Mouse (Mus musculus): ENCODE results near the gene Tes. TPM values are rescaled to one million over a fixed set of nuclear protein-coding genes. Genes with fewer than 3 reads are reported as not detected.
"Not testable (repeated sequence)": the region's sequence is repeated elsewhere in the genome, so short reads cannot be mapped to it uniquely, and the experiment has no call there.

Tes gene
- polyA plus RNA-seq, 1 experiment from 2014 or later, result 10.2 TPM

DNA sequence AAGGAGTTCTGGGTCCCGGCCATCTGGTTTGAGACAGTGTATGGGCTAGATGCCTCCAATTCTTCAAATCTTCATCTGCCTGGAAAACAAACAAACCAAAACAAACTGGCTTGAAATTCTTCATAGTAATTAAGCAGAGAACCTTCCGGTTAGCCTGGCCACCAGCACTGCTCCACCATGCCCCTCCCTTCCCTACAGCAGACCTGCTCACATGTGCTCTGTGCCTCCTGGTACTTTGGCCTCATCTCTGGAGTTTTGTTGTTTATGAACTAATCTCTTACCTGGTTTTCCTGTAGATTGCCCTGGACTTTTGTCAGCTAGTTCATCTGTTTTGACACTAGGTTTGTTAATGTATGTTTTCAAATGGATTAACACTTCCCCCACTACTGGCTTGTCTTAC, 5.4 kb upstream of the Tes start:
- 76% methylated on average over 2 of the region's 2 CpGs for WGBS
- 0 out of 2 replicates have a peak, but pooled peaks cover under 1% of the 10 kb centered on the region for H3K4me1 ChIP-seq (replicated peaks)
- no peaks in the 10 kb centered on the region for H3K9me3 ChIP-seq (replicated peaks)
- H3K27me3 ChIP-seq (replicated peaks), result peaks cover 57% of the 10 kb centered on the region
- H3K36me3 ChIP-seq, result no peaks in the 10 kb centered on the region
- H3K27ac ChIP-seq (ENCODE audit: poor library complexity, severe bottlenecking), result no peak overlapping the region
- ATAC-seq (ENCODE audit: insufficient number of reproducible peaks, low FRiP score), result no peak
- H3K4me3 ChIP-seq, result no peak overlapping the region
- H3K9ac ChIP-seq, result no peak overlapping the region
- no peak overlapping the region for H3K4me2 ChIP-seq

DNA sequence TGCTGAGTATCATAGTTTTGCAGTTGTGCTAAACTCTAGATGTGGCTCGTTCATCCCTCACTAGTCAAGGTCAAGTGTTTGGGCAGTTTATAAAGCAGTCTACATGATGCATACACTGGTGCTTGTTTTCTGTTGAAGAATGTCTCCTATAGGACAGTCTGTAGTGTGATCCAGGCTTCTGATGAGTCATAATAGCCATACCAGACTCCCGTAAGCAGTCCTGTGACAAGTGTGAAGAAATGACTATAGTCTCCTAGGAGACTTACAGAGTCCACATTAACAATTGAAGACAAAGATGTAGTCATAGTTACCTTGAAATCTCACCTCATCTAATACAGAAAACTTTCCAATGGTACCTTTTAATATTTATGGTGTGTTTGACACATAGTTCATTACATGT, 4.8 kb upstream of the Tes start:
- Histone ChIP-seq H3K36me3 (no peaks in the 10 kb centered on the region), H3K4me3 (no peak overlapping the region), H3K9ac (no peak overlapping the region), H3K4me1 (replicated peaks) (peaks cover 6% of the 10 kb centered on the region; the same call in 1 of the 2 replicates), H3K27me3 (replicated peaks) (peaks cover 63% of the 10 kb centered on the region), H3K9me3 (replicated peaks) (no peaks in the 10 kb centered on the region), H3K27ac (ENCODE audit: poor library complexity, severe bottlenecking) (no peak overlapping the region), H3K4me2 (no peak overlapping the region)
- 77% methylated on average over 2 of the region's 2 CpGs for WGBS
- no peak for ATAC-seq (ENCODE audit: insufficient number of reproducible peaks, low FRiP score)

GRCm38 (mm10) chr6:17061826-17062225, 3.1 kb upstream of the Tes start:
- not testable (repeated sequence) for H3K4me3 ChIP-seq; H3K9ac ChIP-seq; H3K9me3 ChIP-seq (replicated peaks); H3K27ac ChIP-seq (ENCODE audit: poor library complexity, severe bottlenecking); H3K36me3 ChIP-seq; ATAC-seq (ENCODE audit: insufficient number of reproducible peaks, low FRiP score); H3K4me2 ChIP-seq
- H3K27me3 ChIP-seq (replicated peaks), result peaks cover 70% of the 10 kb centered on the region
- 73% methylated on average over 4 of the region's 4 CpGs for WGBS
- peaks cover 11% of the 10 kb centered on the region for H3K4me1 ChIP-seq (replicated peaks)

GRCm38 (mm10) chr6:17062366-17062765, 2.6 kb upstream of the Tes start:
- peaks cover 70% of the 10 kb centered on the region for H3K27me3 ChIP-seq (replicated peaks)
- 78% methylated on average over 6 of the region's 6 CpGs for WGBS
- no peak overlapping the region for H3K4me3 ChIP-seq

DNA sequence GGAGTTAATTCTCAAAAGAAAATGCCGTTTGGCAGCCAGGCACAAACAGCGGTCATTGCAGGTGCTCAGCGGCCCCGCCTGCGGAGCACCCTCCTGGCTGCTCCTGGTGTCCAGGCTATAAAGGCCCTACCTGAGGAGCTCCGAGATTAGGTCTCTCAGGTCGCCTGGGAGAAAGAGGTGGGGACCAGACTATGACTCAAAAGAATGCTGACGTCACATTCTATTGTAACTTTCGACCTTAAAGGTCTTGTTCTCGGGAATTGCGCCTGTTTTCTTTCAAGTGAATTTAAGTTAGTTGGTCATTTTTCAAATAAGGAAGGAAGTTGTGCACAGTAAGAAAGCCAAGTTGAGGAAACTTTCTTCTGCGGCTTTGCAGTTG, 831 bp downstream of the Tes start:
- Histone ChIP-seq H3K36me3 (no peaks in the 10 kb centered on the region), H3K4me2 (peak overlapping the region; percentile 98), H3K27me3 (replicated peaks) (peaks cover 77% of the 10 kb centered on the region), H3K4me3 (peak overlapping the region; percentile 61), H3K9me3 (replicated peaks) (no peaks in the 10 kb centered on the region), H3K27ac (ENCODE audit: poor library complexity, severe bottlenecking) (no peak overlapping the region), H3K4me1 (replicated peaks) (peaks cover 11% of the 10 kb centered on the region), H3K9ac (no peak overlapping the region; the same call in 1 of the 2 replicates)
- ATAC-seq (ENCODE audit: insufficient number of reproducible peaks, low FRiP score), result peak; percentile 48; the same call in 1 of the 2 replicates
- WGBS, result 3% methylated on average over 12 of the region's 12 CpGs

More at GRCm38 (mm10) chr6:17062366-17062765, 2.6 kb upstream of the Tes start:
- Histone ChIP-seq H3K4me1 (replicated peaks) (peaks cover 11% of the 10 kb centered on the region), H3K9me3 (replicated peaks) (no peaks in the 10 kb centered on the region), H3K27ac (ENCODE audit: poor library complexity, severe bottlenecking) (no peak overlapping the region), H3K4me2 (no peak overlapping the region), H3K9ac (no peak overlapping the region), H3K36me3 (no peaks in the 10 kb centered on the region)
- no peak for ATAC-seq (ENCODE audit: insufficient number of reproducible peaks, low FRiP score)

DNA sequence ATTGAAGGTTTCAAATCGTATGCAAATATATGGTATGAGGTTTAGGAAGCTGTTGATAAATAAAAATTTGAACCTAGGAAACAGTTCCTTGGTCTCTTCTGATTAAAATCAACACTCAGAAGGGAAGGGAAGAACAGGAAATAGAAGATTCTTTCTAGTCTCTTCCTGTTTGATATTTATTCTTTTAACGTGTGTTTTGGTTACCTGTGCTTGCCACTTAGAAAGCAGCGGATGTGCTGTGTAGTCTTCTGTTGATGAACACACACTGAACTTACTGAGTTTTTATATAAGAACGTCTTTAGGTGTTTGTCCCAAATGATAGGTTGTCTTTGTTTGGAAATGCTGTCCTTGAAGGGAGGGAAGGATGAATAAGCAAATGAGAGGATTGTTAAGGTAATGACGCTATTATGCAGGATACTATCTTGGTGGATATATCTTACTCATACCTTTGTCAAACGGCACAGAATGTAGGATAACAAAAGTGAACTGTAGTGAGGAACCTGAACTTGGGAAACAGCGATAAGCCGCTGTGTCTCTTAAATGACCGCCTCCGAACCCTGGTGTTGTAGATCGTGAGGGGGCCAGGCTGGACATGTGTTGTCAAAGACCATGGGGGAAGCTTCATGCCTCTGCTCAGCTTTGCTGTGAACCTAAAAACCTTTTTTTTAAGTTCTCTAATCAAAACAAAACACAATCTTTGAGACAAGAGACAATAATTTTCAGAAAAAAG, 1.4 kb downstream of the Tes start:
- peaks cover 76% of the 10 kb centered on the region for H3K27me3 ChIP-seq (replicated peaks)
- ATAC-seq (ENCODE audit: insufficient number of reproducible peaks, low FRiP score), result no peak
- no peak overlapping the region for H3K27ac ChIP-seq (ENCODE audit: poor library complexity, severe bottlenecking)
- H3K9me3 ChIP-seq (replicated peaks), result no peaks in the 10 kb centered on the region
- no peak overlapping the region for H3K4me3 ChIP-seq
- no peaks in the 10 kb centered on the region for H3K36me3 ChIP-seq
- peaks cover 11% of the 10 kb centered on the region for H3K4me1 ChIP-seq (replicated peaks)
- H3K9ac ChIP-seq, result no peak overlapping the region
- 42% methylated on average over 11 of the region's 11 CpGs for WGBS
- peak overlapping the region; percentile 98; the same call in 1 of the 2 replicates for H3K4me2 ChIP-seq

GRCm38 (mm10) chr6:17071899-17072298, 7.0 kb downstream of the Tes start:
- Histone ChIP-seq H3K4me3 (no peak overlapping the region), H3K9me3 (replicated peaks) (no peaks in the 10 kb centered on the region), H3K9ac (no peak overlapping the region), H3K27ac (ENCODE audit: poor library complexity, severe bottlenecking) (no peak overlapping the region), H3K4me2 (no peak overlapping the region), H3K4me1 (replicated peaks) (no peaks in the 10 kb centered on the region), H3K27me3 (replicated peaks) (peaks cover 87% of the 10 kb centered on the region), H3K36me3 (no peaks in the 10 kb centered on the region)
- WGBS, result 80% methylated on average over 3 of the region's 3 CpGs
- ATAC-seq (ENCODE audit: insufficient number of reproducible peaks, low FRiP score), result no peak

- Histone ChIP-seq H3K27ac (ENCODE audit: poor library complexity, severe bottlenecking) (no peak overlapping the region), H3K27me3 (replicated peaks) (peaks cover 87% of the 10 kb centered on the region), H3K9ac (no peak overlapping the region), H3K4me3 (no peak overlapping the region), H3K36me3 (no peaks in the 10 kb centered on the region), H3K4me1 (replicated peaks) (peaks cover 2% of the 10 kb centered on the region; the same call in 1 of the 2 replicates), H3K9me3 (replicated peaks) (no peaks in the 10 kb centered on the region), H3K4me2 (no peak overlapping the region)
- no peak for ATAC-seq (ENCODE audit: insufficient number of reproducible peaks, low FRiP score)
- 85% methylated on average over 5 of the region's 5 CpGs for WGBS
Measured at GRCm38 (mm10) chr6:17072338-17072737, 7.4 kb downstream of the Tes start.

- H3K9me3 ChIP-seq (replicated peaks), result no peaks in the 10 kb centered on the region
- H3K4me3 ChIP-seq, result no peak overlapping the region
- H3K36me3 ChIP-seq, result no peaks in the 10 kb centered on the region
- 71% methylated on average over 7 of the region's 7 CpGs for WGBS
- ATAC-seq (ENCODE audit: insufficient number of reproducible peaks, low FRiP score), result no peak
- peaks cover 83% of the 10 kb centered on the region for H3K27me3 ChIP-seq (replicated peaks)
- no peak overlapping the region for H3K4me2 ChIP-seq
- H3K9ac ChIP-seq, result no peak overlapping the region
- H3K27ac ChIP-seq (ENCODE audit: poor library complexity, severe bottlenecking), result no peak overlapping the region
- H3K4me1 ChIP-seq (replicated peaks), result peaks cover 8% of the 10 kb centered on the region
Measured at GRCm38 (mm10) chr6:17072763-17073484, 8.0 kb downstream of the Tes start.

DNA sequence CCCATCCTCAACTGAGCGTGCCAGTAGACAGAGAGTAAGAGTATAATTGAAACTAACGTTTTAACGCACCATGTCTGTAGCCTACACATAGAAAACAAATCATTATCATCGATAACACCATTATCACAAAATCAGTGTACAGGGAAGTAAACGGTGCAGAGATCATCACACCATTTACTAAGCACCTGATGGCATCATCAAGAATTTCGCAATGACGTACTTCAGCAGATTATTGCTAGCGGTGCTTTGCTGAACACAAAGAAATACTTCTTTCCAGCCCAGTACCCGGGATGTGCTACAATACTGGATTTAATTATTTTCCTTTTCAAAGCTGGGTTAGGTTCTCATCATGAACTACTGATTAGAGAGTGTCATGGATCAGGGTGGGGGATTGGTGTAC, 12.3 kb downstream of the Tes start:
- H3K27me3 ChIP-seq (replicated peaks), result peaks cover 62% of the 10 kb centered on the region
- ATAC-seq (ENCODE audit: insufficient number of reproducible peaks, low FRiP score), result no peak
- 80% methylated on average over 9 of the region's 9 CpGs for WGBS

GRCm38 (mm10) chr6:17077720-17078119, 12.8 kb downstream of the Tes start:
- 32% methylated on average over 3 of the region's 3 CpGs for WGBS
- Histone ChIP-seq H3K36me3 (no peaks in the 10 kb centered on the region), H3K9me3 (replicated peaks) (no peaks in the 10 kb centered on the region), H3K27me3 (replicated peaks) (peaks cover 58% of the 10 kb centered on the region), H3K4me3 (no peak overlapping the region), H3K4me1 (replicated peaks) (peaks cover 14% of the 10 kb centered on the region), H3K9ac (no peak overlapping the region), H3K4me2 (no peak overlapping the region), H3K27ac (ENCODE audit: poor library complexity, severe bottlenecking) (no peak overlapping the region)
- ATAC-seq (ENCODE audit: insufficient number of reproducible peaks, low FRiP score), result no peak

More for the DNA sequence above, 12.3 kb downstream of the Tes start:
- peaks cover 14% of the 10 kb centered on the region for H3K4me1 ChIP-seq (replicated peaks)
- no peaks in the 10 kb centered on the region for H3K9me3 ChIP-seq (replicated peaks)
- H3K9ac ChIP-seq, result no peak overlapping the region
- H3K4me2 ChIP-seq, result no peak overlapping the region
- no peaks in the 10 kb centered on the region for H3K36me3 ChIP-seq
- H3K4me3 ChIP-seq, result no peak overlapping the region
- H3K27ac ChIP-seq (ENCODE audit: poor library complexity, severe bottlenecking), result no peak overlapping the region

Data from heart, embryonic 12.5 days (tissue).